7 mouse cellular contexts compared by ENCODE assay signal in genomic region chr11:121549843-121550647, GRCm38 (mm10). TPM values are rescaled to one million over a fixed set of nuclear protein-coding genes. Genes with fewer than 3 reads are reported as not detected.
DNase-seq lines count a peak whose midpoint lies in the region; ATAC-seq and TF ChIP-seq lines count a peak whose summit lies in the region.

No protein-coding gene starts in this region.

- peak overlapping the region; percentile 19; the same call in 1 of the 2 replicates for H3K27ac ChIP-seq in spleen, adult 2 months (ENCODE audit: insufficient read depth, low read length)
- H3K27ac ChIP-seq in forebrain, embryonic 14.5 days (ENCODE audit: low read depth, low read length): peak overlapping the region; percentile 72; the same call in 1 of the 2 replicates
- H3K27ac ChIP-seq in liver, embryonic 13.5 days: peak overlapping the region; percentile 97

- ATAC-seq in forebrain, embryonic 14.5 days: peak; percentile 83
- ATAC-seq in liver, embryonic 13.5 days (ENCODE audit: low read depth): no peak

- 71% methylated on average over 17 of the region's 17 CpGs for WGBS in spleen, adult 2 months
- 42% methylated on average over 17 of the region's 17 CpGs for WGBS in forebrain, embryonic 14.5 days
- 84% methylated on average over 17 of the region's 17 CpGs for WGBS in liver, embryonic 13.5 days (ENCODE audit: insufficient replicate concordance)

- no peak for DNase-seq in spleen, adult 2 months (ENCODE audit: low read depth in 1 of 2, low spot score in 2 of 2)
- DNase-seq in spleen, postnatal 36 days (ENCODE audit: low spot score in 2 of 2): no peak
- peak; percentile 64 for DNase-seq in forebrain, embryonic 14.5 days (ENCODE audit: low spot score)
- DNase-seq in liver, embryonic 13.5 days: no peak
- DNase-seq in layer of hippocampus, adult 8-10 months (ENCODE audit: low spot score in 2 of 2): no peak
- DNase-seq in left cerebral cortex, adult 8-10 months (ENCODE audit: low spot score in 2 of 2): no peak
- DNase-seq in retina, embryonic 14.5 days (ENCODE audit: low spot score): no peak

- H3K36me3 ChIP-seq in spleen, adult 2 months (ENCODE audit: control insufficient read depth, insufficient read depth, low read length): no peaks in the 10 kb centered on the region
- no peaks in the 10 kb centered on the region for H3K36me3 ChIP-seq in forebrain, embryonic 14.5 days (ENCODE audit: control insufficient read depth, insufficient read depth, low read length)
- H3K36me3 ChIP-seq in liver, embryonic 13.5 days: 0 out of 2 replicates have a peak, but pooled peaks cover 4% of the 10 kb centered on the region

- no peak overlapping the region for H3K4me3 ChIP-seq in spleen, adult 2 months (ENCODE audit: extremely low read depth, insufficient read depth, insufficient read length)
- no peak overlapping the region for H3K4me3 ChIP-seq in forebrain, embryonic 14.5 days (ENCODE audit: low read depth, low read length)
- H3K4me3 ChIP-seq in liver, embryonic 13.5 days (replicated peaks): no peak overlapping the region

- no peak overlapping the region for H3K4me2 ChIP-seq in forebrain, embryonic 14.5 days (ENCODE audit: low read length)
- peak overlapping the region; percentile 52; the same call in 1 of the 2 replicates for H3K4me2 ChIP-seq in liver, embryonic 13.5 days

- no peaks in the 10 kb centered on the region for H3K9me3 ChIP-seq in forebrain, embryonic 14.5 days (replicated peaks; ENCODE audit: control insufficient read depth, low read length)
- H3K9me3 ChIP-seq in liver, embryonic 13.5 days (replicated peaks): no peaks in the 10 kb centered on the region

- H3K4me1 ChIP-seq in spleen, adult 2 months (ENCODE audit: control insufficient read depth, insufficient read depth, insufficient read length): peaks cover 12% of the 10 kb centered on the region; the same call in 1 of the 2 replicates
- H3K4me1 ChIP-seq in forebrain, embryonic 14.5 days (ENCODE audit: control insufficient read depth, insufficient read depth, low read length): peaks cover 24% of the 10 kb centered on the region
- peaks cover 92% of the 10 kb centered on the region for H3K4me1 ChIP-seq in liver, embryonic 13.5 days (replicated peaks)

- H3K9ac ChIP-seq in forebrain, embryonic 14.5 days (ENCODE audit: low read length): no peak overlapping the region
- H3K9ac ChIP-seq in liver, embryonic 13.5 days: 0 out of 2 replicates have a peak overlapping the region, but pooled peaks have one; percentile 55

- TF ChIP-seq POLR2A in spleen, adult 2 months (IDR thresholded peaks at IDR 0.05; ENCODE audit: low read depth, low read length): no peak

- H3K27me3 ChIP-seq in spleen, adult 2 months (ENCODE audit: control insufficient read depth, insufficient read depth, low read length): no peaks in the 10 kb centered on the region
- no peaks in the 10 kb centered on the region for H3K27me3 ChIP-seq in forebrain, embryonic 14.5 days (replicated peaks; ENCODE audit: control insufficient read depth, insufficient read depth, low read length)
- H3K27me3 ChIP-seq in liver, embryonic 13.5 days: no peaks in the 10 kb centered on the region

- no peak for TF ChIP-seq CTCF in spleen, adult 2 months (IDR thresholded peaks at IDR 0.05; ENCODE audit: extremely low read depth, insufficient read depth, insufficient read length, insufficient replicate concordance)

RNA-seq across cellular contexts. Expression of gene Zfp750, which starts 30.9 kb away (rescaled TPM):
- 0.04 and 0.11 TPM in 2 replicates for polyA plus RNA-seq in spleen, adult 2 months (2012; rRNA removed)
- polyA plus RNA-seq in forebrain, embryonic 14.5 days (2014; fragmentation: Nextera tagmentation; extraction: Ambion mirVana): 0.09 TPM in 1 of 2 replicates, not detected in the other
- polyA plus RNA-seq in liver, embryonic 13.5 days (2015; fragmentation: Nextera tagmentation; extraction: Ambion mirVana): 0.22 and 0.30 TPM in 2 replicates
- total RNA-seq in layer of hippocampus, adult 8-10 months (2022): under 1 TPM in 3 of 4 experiments, not detected in 1; 0.14 to 0.37 (median 0.16) TPM
- total RNA-seq in left cerebral cortex, adult 8-10 months (2022): under 1 TPM; 0.14 to 0.30 (median 0.15) TPM

Comparison
In these comparisons a context has a peak if more than half of its experiments do, and no peak if none do; other contexts are left out.
1. H3K27ac ChIP-seq: peak in every context shown above with its lines; median percentile 97 in liver, embryonic 13.5 days; 72 in forebrain, embryonic 14.5 days; 19 in spleen, adult 2 months.